Mouse (Mus musculus) kidney, postnatal 0 days (tissue): ENCODE measurements around the gene Ppp1r13b. TPM values are rescaled to one million over a fixed set of nuclear protein-coding genes. Genes with fewer than 3 reads are reported as not detected.

Experiments
- ATAC-seq: fragments of 200-750 bp; cut with Nextera tagmentation; replicated peaks from 2 replicates; pipeline ENCODE4 v1.8.0; 2017; ENCODE audit warnings: low read depth, moderate number of reproducible peaks, moderate TSS enrichment, moderate library complexity; ENCODE audit not compliant: low FRiP score
- DNase-seq: peaks from one replicate; pipeline ENCODE4 v3.0.0-alpha.2; 2016; ENCODE audit warnings: low spot score
- H3K27ac ChIP-seq: fragments of 300-500 bp; sonication (generic); 2 replicates; pipeline ENCODE4 v1.5.1; 2014; ENCODE audit warnings: mild to moderate bottlenecking
- H3K27me3 ChIP-seq: fragments of 300-500 bp; sonication (generic); 2 replicates; pipeline ENCODE4 v1.6.1; 2014; ENCODE audit warnings: low read length, mixed read lengths; ENCODE audit not compliant: insufficient read depth
- H3K36me3 ChIP-seq: fragments of 300-500 bp; sonication (generic); 2 replicates; pipeline ENCODE4 v1.6.1; 2014; ENCODE audit warnings: low read length, mixed read lengths; ENCODE audit not compliant: insufficient read depth
- H3K4me1 ChIP-seq: fragments of 300-500 bp; sonication (generic); replicated peaks from 2 replicates; pipeline ENCODE4 v1.6.1; 2014; ENCODE audit warnings: antibody characterized with exemption, low read length, mixed read lengths; ENCODE audit not compliant: insufficient read depth
- H3K4me2 ChIP-seq: fragments of 300-500 bp; sonication (generic); 2 replicates; pipeline ENCODE4 v1.6.1; 2014; ENCODE audit warnings: mild to moderate bottlenecking, low read length, moderate library complexity, mixed read lengths
- H3K4me3 ChIP-seq: fragments of 300-500 bp; sonication (generic); replicated peaks from 2 replicates; pipeline ENCODE4 v1.5.1; 2014; ENCODE audit warnings: low read depth, low read length
- H3K9ac ChIP-seq: fragments of 300-500 bp; sonication (generic); 2 replicates; pipeline ENCODE4 v1.6.1; 2014; ENCODE audit warnings: low read depth, low read length
- H3K9me3 ChIP-seq: fragments of 300-500 bp; sonication (generic); replicated peaks from 2 replicates; pipeline ENCODE4 v1.6.1; 2016; ENCODE audit warnings: low read length, inconsistent platforms, mixed read lengths
- CTCF ChIP-seq: IDR thresholded peaks from 2 replicates; pipeline ENCODE4 v1.5.1; 2016; ENCODE audit warnings: antibody characterized with exemption, low read depth, mild to moderate bottlenecking, moderate library complexity
- WGBS: fragments of 180-500 bp; shearing (Covaris S2); extraction: QIAGEN DNeasy Blood & Tissue Kit; methylation state at CpG from one replicate; pipeline ENCODE4 v1.1.7; 2014; 5-methylcytosine and 5-hydroxymethylcytosine counted together
- polyA plus RNA-seq: library from polyadenylated mRNA; unstranded; fragments of >200 nt; fragmentation: Nextera tagmentation; extraction: Ambion mirVana; gene quantifications from 2 replicates; pipeline ENCODE4 v1.2.1, GENCODE M21; 2015

Ppp1r13b gene
- polyA plus RNA-seq, 1 experiment from 2014 or later = 16.7 TPM

DNA sequence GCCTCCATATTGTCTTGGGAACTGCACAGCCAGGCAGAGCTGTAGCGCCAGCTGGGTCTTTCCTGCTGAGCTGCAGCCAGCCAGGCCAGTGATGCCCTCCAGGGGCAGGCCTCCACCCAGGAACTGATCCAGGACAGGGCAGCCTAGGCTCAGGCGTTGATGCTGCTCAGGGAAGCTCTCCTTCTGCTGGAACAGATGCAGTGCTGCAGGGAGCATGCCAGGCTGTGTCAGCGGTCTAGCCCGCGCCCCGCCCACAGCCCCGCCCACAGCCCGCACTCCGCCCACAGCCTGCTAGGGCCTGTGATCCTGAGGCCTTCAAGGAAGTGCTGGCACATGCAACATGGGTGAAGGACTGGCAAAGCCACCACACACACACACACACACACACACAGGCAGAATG, 98.1 kb downstream of the Ppp1r13b start:
- peak overlapping the region; percentile 57 for H3K27ac ChIP-seq
- peak; percentile 84 for DNase-seq
- peak; percentile 45 for TF ChIP-seq CTCF
- H3K4me2 ChIP-seq = peak overlapping the region; percentile 23; the same call in 1 of the 2 replicates
- WGBS = 4% methylated on average over 9 of the region's 9 CpGs
- peak; percentile 57 for ATAC-seq
- peaks cover 16% of the 10 kb centered on the region; the same call in 1 of the 2 replicates for H3K4me1 ChIP-seq
- H3K36me3 ChIP-seq = peaks cover 30% of the 10 kb centered on the region
- H3K9ac ChIP-seq = peak overlapping the region; percentile 35; the same call in 1 of the 2 replicates
- no peak overlapping the region for H3K4me3 ChIP-seq
- H3K9me3 ChIP-seq = no peaks in the 10 kb centered on the region
- no peaks in the 10 kb centered on the region for H3K27me3 ChIP-seq

GRCm38 (mm10) chr12:111808775-111809174, 99.1 kb downstream of the Ppp1r13b start:
- no peak for TF ChIP-seq CTCF
- no peak for DNase-seq
- Histone ChIP-seq H3K9me3 (no peaks in the 10 kb centered on the region), H3K27me3 (no peaks in the 10 kb centered on the region), H3K4me1 (peaks cover 16% of the 10 kb centered on the region; the same call in 1 of the 2 replicates), H3K4me3 (no peak overlapping the region), H3K27ac (peak overlapping the region; percentile 57; the same call in 1 of the 2 replicates), H3K9ac (no peak overlapping the region), H3K36me3 (peaks cover 40% of the 10 kb centered on the region), H3K4me2 (no peak overlapping the region)
- ATAC-seq = no peak
- WGBS = 88% methylated on average over 6 of the region's 6 CpGs

- H3K27me3 ChIP-seq = no peaks in the 10 kb centered on the region
- H3K4me3 ChIP-seq = no peak overlapping the region
- no peak overlapping the region for H3K9ac ChIP-seq
- H3K27ac ChIP-seq = no peak overlapping the region
- no peaks in the 10 kb centered on the region for H3K9me3 ChIP-seq
- DNase-seq (no peak), ATAC-seq (no peak)
- no peak for TF ChIP-seq CTCF
- no peaks in the 10 kb centered on the region for H3K4me1 ChIP-seq
- H3K4me2 ChIP-seq = no peak overlapping the region
- peaks cover 62% of the 10 kb centered on the region for H3K36me3 ChIP-seq
- WGBS = 83% methylated on average over 5 of the region's 5 CpGs
These were observed 104.4 kb downstream of the Ppp1r13b start for GRCm38 (mm10) chr12:111803538-111803937.

GRCm38 (mm10) chr12:111800459-111801183, 107.3 kb downstream of the Ppp1r13b start:
- DNase-seq (no peak), ATAC-seq (0 out of 2 replicates have a peak, but pooled peaks have one; percentile 40)
- no peak overlapping the region for H3K9ac ChIP-seq
- WGBS = 69% methylated on average over 10 of the region's 10 CpGs
- H3K27ac ChIP-seq = no peak overlapping the region
- no peaks in the 10 kb centered on the region for H3K9me3 ChIP-seq
- H3K27me3 ChIP-seq = no peaks in the 10 kb centered on the region
- H3K4me3 ChIP-seq = no peak overlapping the region
- H3K4me1 ChIP-seq = no peaks in the 10 kb centered on the region
- TF ChIP-seq CTCF = no peak
- peaks cover 61% of the 10 kb centered on the region for H3K36me3 ChIP-seq
- H3K4me2 ChIP-seq = no peak overlapping the region

DNA sequence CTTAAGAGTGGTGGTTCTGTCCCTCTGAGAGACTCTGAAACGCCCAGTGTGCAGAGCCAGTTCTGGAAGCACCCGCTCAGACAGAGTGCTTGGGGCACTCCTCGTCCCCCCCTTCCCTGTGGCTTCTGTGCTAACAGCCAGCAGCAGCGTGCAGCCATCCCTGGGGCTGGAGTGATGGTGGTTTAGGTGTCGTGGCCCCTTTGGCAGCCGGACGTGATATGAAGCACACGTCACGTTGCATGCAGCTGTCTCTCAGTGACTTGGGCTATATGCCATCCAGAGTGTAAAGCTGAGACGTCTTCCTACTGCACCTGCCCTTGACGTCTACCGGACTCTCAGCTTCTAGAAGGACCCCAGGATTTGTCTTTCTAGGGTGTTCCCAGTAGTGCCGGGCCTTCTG, 109.4 kb downstream of the Ppp1r13b start:
- peaks cover 50% of the 10 kb centered on the region for H3K36me3 ChIP-seq
- no peak overlapping the region for H3K4me2 ChIP-seq
- H3K27me3 ChIP-seq = no peaks in the 10 kb centered on the region
- H3K9me3 ChIP-seq = no peaks in the 10 kb centered on the region
- H3K4me1 ChIP-seq = no peaks in the 10 kb centered on the region
- no peak overlapping the region for H3K9ac ChIP-seq
- no peak for TF ChIP-seq CTCF
- H3K4me3 ChIP-seq = no peak overlapping the region
- no peak overlapping the region for H3K27ac ChIP-seq
- ATAC-seq = no peak
- DNase-seq = no peak
- WGBS = 91% methylated on average over 13 of the region's 13 CpGs

GRCm38 (mm10) chr12:111797251-111797650, 110.7 kb downstream of the Ppp1r13b start:
- H3K27ac ChIP-seq = peak overlapping the region; percentile 2; the same call in 1 of the 2 replicates
- TF ChIP-seq CTCF = no peak
- no peaks in the 10 kb centered on the region for H3K27me3 ChIP-seq
- H3K36me3 ChIP-seq = peaks cover 46% of the 10 kb centered on the region
- no peaks in the 10 kb centered on the region for H3K4me1 ChIP-seq
- H3K9ac ChIP-seq = no peak overlapping the region
- H3K4me2 ChIP-seq = no peak overlapping the region
- H3K9me3 ChIP-seq = no peaks in the 10 kb centered on the region
- 84% methylated on average over 8 of the region's 8 CpGs for WGBS
- DNase-seq (no peak), ATAC-seq (no peak)
- H3K4me3 ChIP-seq = no peak overlapping the region
